Mouse (Mus musculus) gastrocnemius, postnatal 25 days (tissue): Measurements from ENCODE around the gene Pfkfb4. TPM values are rescaled to one million over a fixed set of nuclear protein-coding genes. Genes with fewer than 3 reads are reported as not detected.

ENCODE experiments used
- DNase-seq: peaks from one replicate; pipeline ENCODE4 v3.0.0; 2022
- total RNA-seq, 2 experiments: library from RNA; stranded (reverse); gene quantifications; 1 replicate in 1 of 2; 2 replicates in 1 of 2; pipeline ENCODE4 v1.2.3; 2021

The Pfkfb4 gene
- total RNA-seq, 2 experiments from 2014 or later: 20.4 to 32.4 TPM

- no peak for DNase-seq
Measured at GRCm38 (mm10) chr9:109032435-109032834, 40.9 kb downstream of the Pfkfb4 start.

- DNase-seq: peak; percentile 84
Measured at GRCm38 (mm10) chr9:109038086-109038895, 46.7 kb downstream of the Pfkfb4 start, which contains the start of gene Shisa5. Gene Shisa5 (plus strand): TSS chr9:109038565.

- DNase-seq: peak; percentile 70
Measured at GRCm38 (mm10) chr9:109038901-109039364, 47.4 kb downstream of the Pfkfb4 start.

- no peak for DNase-seq
Measured at GRCm38 (mm10) chr9:109039681-109040080, 48.1 kb downstream of the Pfkfb4 start.

- no peak for DNase-seq
Measured at GRCm38 (mm10) chr9:109040216-109040615, 48.6 kb downstream of the Pfkfb4 start.

- no peak for DNase-seq
Measured at GRCm38 (mm10) chr9:109040906-109041305, 49.3 kb downstream of the Pfkfb4 start.

- no peak for DNase-seq
Measured at GRCm38 (mm10) chr9:109041351-109041750, 49.8 kb downstream of the Pfkfb4 start.

GRCm38 (mm10) chr9:109046306-109046705 is 54.7 kb downstream of the Pfkfb4 start:
- peak; percentile 30 for DNase-seq

GRCm38 (mm10) chr9:109049316-109049715 is 57.7 kb downstream of the Pfkfb4 start:
- no peak for DNase-seq

GRCm38 (mm10) chr9:109049996-109050673 is 58.6 kb downstream of the Pfkfb4 start:
- peak; percentile 4 for DNase-seq

GRCm38 (mm10) chr9:109050674-109050997 is 59.1 kb downstream of the Pfkfb4 start:
- no peak for DNase-seq

GRCm38 (mm10) chr9:109051011-109051501 is 59.5 kb downstream of the Pfkfb4 start:
- peak; percentile 5 for DNase-seq

- DNase-seq: peak; percentile 4
Measured at GRCm38 (mm10) chr9:109051651-109052489, 60.3 kb downstream of the Pfkfb4 start.

GRCm38 (mm10) chr9:109052490-109053260 is 61.1 kb downstream of the Pfkfb4 start:
- DNase-seq: no peak

- no peak for DNase-seq
Measured at GRCm38 (mm10) chr9:109053366-109053765, 61.8 kb downstream of the Pfkfb4 start.

GRCm38 (mm10) chr9:109053851-109054250 is 62.3 kb downstream of the Pfkfb4 start:
- no peak for DNase-seq

GRCm38 (mm10) chr9:109054712-109055111 is 63.1 kb downstream of the Pfkfb4 start:
- peak; percentile 59 for DNase-seq

GRCm38 (mm10) chr9:109055271-109056030 is 63.9 kb downstream of the Pfkfb4 start:
- DNase-seq: no peak

GRCm38 (mm10) chr9:109056081-109056690 is 64.6 kb downstream of the Pfkfb4 start:
- no peak for DNase-seq

GRCm38 (mm10) chr9:109056916-109057315 is 65.3 kb downstream of the Pfkfb4 start:
- no peak for DNase-seq
